Mouse (Mus musculus) thymus, postnatal 4 days (tissue): ENCODE results near the gene Katnbl1.
"Not testable (repeated sequence)": the region's sequence is repeated elsewhere in the genome, so short reads cannot be mapped to it uniquely, and the experiment has no call there.

Experiments used
- DNase-seq: peaks from one replicate; pipeline ENCODE4 v3.0.0; 2021

Katnbl1 gene

DNA sequence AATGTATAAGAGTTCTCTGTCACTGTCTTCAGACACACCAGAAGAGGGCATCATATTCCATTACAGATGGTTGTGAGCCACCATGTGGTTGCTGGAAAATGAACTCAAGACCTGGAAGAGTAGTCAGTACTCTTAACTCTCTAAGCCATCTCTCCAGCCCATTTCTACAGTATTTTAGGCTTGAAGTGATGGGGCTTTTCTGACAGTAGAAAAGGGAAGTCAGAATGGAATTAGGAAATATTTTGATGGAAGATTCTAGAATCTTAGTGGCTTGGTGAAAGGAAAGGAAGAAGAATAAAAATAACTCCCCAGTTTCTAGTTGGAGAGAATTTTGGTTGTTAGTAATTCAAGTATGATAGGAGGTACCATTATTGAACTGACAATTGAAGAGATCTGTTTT, 14.9 kb downstream of the Katnbl1 start:
- DNase-seq, result no peak

DNA sequence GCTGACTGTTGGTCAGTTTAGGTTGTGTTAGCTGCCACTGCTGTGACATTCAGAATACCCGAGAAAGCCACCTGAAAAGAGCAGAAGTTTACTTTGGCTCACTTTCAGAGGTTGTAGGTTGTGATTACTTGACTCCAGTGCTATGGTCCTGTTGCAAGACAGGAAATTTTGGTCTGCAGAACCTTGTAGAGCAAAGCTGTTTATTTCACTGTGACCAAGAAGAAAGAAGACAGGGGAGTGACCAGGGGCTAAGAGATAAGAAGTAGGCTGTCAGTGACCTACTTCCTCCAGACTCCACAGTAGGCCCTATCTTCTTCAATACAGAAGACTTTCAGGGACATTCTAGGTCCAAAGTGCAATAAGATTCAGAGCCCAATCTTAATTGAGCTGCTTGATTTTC, 17.6 kb downstream of the Katnbl1 start:
- DNase-seq, result no peak

DNA sequence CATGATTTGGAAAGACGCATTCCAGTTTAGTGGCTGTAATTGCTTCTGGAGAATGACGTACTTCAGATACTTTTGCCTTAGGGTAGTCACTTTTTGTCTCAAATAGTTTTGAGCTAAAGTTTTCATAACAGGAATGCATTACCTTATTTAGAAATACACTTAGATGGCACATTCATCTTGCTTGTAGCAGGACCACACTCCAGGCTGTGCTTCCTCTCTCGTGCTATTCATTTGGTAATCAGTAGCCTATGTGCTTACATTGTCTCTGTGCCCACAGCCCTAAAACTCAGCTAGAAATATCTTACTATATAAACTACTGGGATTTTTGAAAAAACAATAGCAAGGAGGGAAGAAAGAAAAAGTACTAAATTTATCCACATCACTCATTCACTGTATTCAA, 28.0 kb downstream of the Katnbl1 start:
- DNase-seq, result no peak

DNA sequence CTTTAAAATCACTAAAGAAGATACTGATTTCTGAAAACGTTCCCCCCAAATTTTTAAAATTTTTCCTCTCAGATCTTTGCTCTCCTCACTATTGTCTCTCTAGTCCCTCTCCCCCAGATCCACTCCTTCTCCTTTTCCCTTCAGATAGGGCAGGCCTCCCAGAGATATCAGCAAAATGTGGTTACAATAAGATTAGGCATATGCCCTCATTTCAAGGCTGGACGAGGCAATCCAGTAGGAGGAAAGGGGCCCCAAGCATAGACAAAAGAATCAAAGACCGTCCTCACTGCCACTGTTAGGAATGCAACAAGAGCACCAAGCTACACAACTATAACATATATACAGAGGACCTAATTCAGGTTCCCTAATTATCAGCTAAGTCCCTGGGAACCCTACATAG, 46.3 kb downstream of the Katnbl1 start:
- no peak for DNase-seq

DNA sequence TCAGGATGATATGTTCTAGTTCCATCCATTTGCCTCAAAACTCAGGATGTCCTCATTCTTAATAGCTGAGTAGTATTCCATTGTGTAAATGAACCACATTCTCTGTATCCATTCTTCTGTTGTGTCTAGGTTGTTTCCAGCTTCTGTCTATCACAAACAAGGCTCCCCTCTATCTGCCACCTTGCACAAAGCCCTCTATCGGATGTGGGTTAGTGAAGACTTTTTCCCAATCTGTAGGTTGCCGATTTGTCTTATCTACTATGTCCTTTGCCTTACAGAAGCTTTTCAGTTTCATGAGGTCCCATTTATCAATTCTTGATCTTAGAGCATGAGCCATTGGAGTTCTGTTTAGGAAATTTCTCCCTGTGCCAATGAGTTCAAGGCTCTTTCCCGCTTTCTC, 49.5 kb downstream of the Katnbl1 start:
- DNase-seq, result not testable (repeated sequence)

DNA sequence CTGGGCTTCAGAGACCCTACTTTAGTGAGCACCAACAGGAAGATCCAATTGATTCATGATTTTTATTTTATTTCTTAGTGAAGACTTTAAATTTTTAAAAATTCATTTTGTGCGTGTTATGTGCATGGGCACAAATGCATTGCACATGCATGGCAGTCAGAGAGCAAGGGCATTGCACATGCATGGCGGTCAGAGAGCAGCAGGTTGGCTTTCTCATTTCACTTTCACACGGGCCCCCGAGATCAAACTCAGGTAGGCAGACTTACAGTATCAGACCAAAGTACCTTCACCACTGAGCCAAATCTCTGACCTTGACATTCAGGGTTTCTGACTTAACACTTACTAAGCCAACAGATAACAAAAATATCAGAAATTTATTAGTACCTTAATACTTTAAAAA, 50.7 kb downstream of the Katnbl1 start:
- DNase-seq, result no peak

DNA sequence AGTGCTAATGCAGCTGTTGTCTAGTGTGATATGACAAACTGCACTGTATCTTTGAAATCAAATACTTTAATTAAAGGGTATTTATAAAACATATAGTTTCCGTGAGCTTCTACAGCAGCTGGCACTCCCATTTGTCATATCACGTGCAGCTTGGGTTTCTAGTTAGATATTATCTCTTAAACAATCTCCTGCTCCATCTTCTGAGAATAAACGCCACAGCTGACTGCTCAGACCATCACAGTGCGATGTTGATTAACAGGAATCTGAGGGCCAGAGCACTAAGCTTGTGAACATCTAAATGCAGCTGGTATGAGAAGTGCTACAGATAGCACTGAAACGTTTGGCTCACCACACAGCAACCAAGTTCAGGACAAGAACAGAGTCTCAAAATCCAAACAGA, 51.4 kb downstream of the Katnbl1 start:
- no peak for DNase-seq

DNA sequence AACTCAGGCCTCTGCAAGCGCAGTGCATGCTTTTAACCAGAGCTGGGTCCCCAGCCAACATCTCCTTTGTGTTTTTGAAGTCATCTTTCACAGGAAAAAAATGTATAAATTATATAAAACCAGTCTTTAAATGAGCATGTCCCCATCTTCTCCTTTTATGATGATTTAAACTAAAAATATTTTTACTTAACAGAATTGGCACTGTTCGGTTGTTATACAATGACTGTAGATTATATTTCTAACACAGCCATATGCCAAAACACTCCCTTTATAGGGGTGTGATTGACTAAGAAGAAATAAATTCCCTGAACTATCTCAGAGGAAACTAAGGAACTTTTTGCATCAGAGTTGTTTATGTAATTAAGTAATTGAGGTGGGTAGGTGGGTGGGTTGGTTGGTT, 53.5 kb downstream of the Katnbl1 start:
- no peak for DNase-seq

DNA sequence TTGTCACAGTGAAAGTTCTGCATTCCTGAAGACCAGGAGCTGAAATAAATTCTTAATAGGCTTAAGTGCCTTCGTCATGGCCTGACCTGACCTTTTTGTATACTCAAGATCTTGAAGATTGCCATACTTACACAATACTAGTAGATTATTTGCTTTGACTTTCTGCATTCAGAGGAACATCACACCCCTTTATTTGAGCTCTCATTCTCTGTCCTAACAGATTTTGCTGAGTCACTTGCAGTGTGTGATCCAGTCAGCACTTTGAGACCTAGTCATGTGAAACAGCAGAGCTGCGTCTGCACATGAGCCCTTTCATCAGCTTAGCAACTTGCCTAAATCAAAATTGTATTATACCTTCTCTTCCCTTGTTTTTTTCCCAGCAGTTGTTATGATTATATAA, 54.3 kb downstream of the Katnbl1 start:
- DNase-seq, result no peak

DNA sequence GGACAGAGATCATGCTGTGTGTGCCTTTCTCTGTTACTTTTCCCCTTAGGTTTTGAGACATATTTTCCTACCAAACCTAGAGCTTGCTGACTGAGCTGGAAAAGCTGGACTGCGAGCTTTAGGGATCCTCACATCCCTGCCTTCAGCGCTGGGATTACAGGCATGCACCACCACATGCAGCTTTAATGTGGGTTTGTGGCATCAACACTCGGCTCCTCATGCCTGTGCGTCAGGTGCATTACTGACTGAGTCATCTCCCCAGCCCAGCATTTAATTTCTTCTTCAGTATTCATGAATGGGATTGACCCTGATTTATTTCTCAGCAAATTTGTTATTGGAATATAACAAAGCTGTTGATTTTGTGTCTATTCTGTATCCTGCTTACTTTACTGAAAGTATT, 57.3 kb downstream of the Katnbl1 start:
- DNase-seq, result no peak

DNA sequence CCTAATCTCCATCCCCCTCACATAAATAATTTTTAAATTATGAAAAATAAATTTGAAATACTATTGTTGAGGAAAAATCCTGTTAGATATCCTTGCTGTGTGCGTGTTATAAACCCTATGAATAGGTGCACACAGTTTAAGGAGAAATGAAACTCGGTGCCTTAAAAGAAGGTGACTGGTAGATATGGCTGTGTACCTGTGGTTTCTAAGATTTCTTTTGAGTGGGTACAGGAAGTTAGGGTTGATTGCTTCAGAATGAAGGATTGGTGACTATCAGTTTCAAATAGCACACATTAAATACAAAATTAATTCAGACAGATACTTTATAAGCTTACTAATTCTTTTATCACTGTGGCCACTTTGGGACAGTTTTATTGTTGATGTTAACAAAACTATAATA, 58.6 kb downstream of the Katnbl1 start:
- no peak for DNase-seq

DNA sequence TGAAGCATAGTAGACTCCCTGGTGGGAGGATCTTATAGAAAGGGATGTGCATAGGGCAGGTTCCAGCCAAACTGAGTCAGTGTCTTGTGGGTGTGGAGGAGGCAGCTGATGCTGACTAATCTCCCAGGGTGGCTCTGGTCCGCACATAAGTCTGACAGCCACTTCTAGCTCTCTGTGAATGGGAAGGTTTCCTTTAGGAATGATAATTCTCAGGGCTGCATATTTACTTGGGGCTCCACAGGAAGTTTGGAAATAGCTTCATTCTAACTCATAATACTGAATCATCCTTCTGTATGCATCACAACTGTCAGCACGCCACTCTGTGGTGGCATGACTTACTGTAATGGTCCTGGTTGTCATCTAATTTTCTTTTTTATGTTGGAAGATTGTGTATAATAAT, 64.5 kb downstream of the Katnbl1 start:
- DNase-seq, result no peak

DNA sequence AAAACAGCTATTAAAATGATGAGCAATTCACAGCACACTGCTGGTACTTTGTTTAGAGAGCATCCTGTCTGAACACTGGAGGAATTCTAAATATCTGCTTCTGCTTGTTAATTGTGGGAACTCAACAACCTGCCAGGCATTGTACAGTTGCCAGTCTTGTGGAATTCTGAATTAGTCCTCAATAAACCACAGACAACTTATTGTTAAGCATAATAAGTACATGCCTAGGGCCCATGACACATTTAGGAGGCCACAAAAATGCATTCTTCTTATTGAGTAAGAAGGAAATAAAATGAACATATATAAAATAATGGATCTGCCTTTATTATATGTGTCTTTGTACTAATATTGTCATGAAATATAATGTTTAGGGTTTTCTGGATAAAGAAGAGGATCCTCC, 66.5 kb downstream of the Katnbl1 start:
- DNase-seq, result no peak

DNA sequence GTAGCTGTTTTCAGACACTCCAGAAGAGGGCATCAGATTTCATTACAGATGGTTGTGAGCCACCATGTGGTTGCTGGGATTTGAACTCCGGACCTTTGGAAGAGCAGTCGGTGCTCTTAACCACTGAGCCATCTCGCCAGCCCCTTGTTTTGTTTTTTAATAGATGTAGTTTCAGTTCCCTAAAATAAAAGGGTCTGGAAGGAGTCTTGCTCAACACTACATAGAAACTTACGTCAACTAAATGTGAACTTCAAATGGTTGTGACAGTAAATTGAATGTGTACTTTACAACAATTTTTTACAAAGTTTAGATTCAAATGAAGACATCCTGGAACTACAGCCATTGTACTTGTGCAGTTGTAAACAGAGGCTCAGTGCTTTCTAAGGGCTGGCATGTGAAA, 69.0 kb downstream of the Katnbl1 start:
- DNase-seq, result not testable (repeated sequence)

DNA sequence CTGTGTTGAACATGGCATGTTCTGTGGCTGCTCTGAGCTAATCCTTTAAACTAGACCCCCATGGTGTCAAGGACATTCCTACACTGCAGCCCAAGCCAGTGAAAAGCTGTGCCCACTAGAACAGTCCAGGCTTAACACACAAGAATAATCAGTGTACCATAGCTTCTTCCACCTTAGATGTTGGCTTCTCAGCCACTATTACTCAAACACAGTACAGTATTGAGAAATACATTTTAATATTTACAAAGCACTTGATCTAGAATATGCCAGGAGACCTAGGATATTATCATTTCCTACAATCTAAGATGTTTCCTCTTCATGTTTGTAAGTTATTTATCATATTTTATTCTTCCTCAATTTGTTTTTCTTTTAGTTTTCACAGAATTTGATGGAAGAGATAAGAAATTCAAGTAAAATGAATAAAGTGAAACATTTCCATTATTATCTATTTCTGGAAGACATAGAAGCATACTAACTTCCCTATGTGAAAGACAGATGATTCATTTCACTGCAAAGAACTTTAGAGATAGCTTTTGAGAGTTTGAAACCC, 69.6 kb downstream of the Katnbl1 start:
- no peak for DNase-seq

DNA sequence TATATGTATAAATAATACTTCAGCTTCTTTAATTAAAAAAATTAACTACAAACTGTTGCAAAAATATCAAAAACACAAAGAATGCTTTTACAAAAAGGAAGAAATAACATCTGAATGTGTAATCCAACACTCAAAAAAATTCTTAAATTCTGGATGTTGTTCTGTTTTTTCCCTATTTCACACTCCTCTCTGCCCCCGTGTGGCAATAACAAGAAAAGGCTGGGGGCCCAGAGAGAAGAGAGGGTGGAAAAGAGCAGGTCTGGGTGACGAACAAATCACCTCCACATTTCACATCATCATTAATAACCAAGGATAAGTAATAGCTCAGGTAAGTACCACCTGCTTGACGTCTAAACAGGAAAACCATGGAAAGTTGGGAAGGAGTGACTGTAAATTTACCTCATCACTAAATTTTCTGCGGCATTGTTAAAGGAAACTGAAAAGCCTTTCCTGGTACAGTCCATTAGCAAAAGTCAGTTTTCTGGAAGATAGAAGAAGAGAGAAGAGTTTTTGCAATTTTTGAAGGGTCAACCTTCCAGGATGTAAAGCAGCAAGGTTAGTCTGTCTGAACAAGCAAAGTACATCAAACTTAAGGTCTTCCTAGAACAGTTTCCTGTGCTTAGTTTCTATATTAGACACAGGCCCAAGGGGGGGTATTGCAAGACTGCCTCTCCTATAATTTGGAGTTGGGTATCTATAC, 70.7 kb downstream of the Katnbl1 start:
- DNase-seq, result peak; percentile 51

DNA sequence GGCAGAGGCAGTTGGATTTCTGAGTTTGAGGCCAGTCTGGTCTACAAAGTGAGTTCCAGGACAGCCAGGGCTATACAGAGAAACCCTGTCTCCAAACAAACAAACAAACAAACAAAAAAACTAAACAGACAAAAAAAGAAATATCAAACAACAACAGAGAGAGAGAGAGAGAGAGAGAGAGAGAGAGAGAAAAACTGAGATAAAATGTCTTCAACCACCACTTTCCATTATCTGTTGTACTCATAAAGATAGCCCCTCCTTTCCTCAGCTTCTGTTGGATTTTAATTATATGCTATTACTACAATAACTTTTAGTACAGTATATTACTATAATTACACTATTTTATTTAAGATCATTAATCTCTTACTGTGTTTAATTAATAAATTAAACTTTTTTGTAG, 73.5 kb downstream of the Katnbl1 start:
- not testable (repeated sequence) for DNase-seq

DNA sequence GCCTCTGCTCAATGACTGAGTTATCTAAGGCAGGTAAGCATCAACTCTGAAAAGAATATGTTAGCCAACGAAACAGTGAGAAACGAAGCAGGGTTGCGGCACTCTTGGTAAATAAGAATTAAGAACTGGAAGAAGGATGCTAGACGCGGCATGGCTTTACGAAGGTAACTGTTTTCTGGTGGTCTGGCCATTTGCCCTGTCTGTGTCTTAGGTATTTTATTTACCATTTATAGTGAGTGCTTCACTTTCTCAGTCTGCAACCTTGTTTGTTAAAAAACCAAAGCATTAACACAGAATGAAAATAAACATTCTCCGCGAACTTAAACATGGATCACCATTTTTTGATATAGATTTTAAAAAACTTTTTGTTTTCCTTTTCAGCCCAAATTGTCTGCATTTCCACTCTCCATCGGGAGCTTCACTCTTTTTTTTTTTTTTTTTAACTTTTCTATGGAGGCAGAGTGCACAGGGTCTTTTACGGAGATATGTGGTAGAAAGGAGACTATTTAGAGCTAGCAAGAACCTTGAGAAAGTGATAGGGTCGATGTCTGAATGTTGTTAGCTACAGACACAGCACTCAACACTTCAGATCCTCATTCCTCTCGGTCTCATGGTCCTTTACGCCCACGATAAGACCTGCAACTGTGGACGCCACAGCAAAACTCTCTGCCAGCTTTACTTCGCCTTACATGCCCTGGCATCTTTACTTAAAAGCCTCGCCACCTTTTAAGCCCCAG, 75.3 kb downstream of the Katnbl1 start:
- no peak for DNase-seq

DNA sequence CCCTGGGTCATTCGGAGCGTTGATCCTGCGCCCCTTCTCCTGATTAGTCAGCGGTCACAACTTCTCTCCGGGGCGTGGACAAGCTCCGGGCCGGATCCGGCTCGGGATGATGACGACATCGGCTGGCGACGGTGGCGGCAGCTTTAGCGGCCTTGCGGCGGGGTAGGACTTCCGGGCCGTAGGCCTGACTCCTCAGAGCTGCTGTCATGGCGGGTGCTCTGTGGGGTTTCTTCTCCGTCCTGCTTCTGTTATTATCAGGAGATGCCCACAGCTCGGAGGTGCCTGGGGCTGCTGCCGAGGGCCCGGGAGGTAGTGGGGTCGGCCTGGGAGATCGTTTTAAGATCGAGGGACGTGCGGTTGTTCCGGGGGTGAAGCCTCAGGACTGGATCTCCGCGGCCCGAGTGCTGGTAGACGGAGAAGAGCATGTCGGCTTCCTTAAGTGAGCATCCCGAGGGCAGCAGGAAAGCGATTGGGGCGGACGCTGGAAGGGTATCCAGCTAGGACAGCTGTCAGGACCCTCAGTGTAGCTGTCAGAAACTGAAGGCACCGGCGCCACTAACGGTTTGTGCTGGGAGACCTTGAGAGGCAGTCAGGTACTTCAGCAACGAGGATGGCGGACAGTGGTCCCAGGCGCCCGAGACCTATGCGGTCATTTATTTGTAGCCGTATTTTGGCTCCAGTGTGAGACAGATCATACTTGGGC, 76.0 kb downstream of the Katnbl1 start, which contains the start of gene Emc7:
TSS of gene Emc7 (plus strand) at position 136 of the 703 bp plus-strand sequence.
- DNase-seq, result peak; percentile 99

DNA sequence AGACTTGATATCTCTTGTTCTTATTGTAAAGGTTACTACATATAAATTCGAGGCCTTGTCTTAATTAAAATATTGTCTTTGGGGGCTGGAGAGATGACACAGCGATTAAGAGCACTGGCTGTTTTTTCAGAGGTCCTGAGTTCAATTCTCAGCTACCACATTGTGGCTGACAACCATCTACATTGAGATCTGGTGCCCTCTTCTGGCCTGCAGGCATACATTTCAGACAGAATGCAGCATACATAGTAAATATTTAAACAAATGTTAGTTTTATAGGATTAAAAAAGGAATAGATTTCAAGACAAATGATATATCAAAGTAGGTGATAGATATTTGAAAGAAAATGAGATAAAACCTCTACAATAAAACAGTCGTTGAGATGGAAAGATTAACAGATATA, 81.5 kb downstream of the Katnbl1 start:
- DNase-seq, result no peak
